Mouse (Mus musculus) bone marrow, adult 2 months (tissue): ENCODE measurements around the gene Cyp2d10. TPM values are rescaled to one million over a fixed set of nuclear protein-coding genes. Genes with fewer than 3 reads are reported as not detected.

Experiments used
- H3K27ac ChIP-seq: fragments of 200-500 bp; 2 replicates; pipeline ENCODE4 v1.5.1; 2012; ENCODE audit warnings: low read depth, mild to moderate bottlenecking, control low read depth, inconsistent platforms, low read length; ENCODE audit not compliant: control insufficient read depth, poor library complexity, insufficient read depth
- H3K4me1 ChIP-seq: fragments of 200-500 bp; 2 replicates; pipeline ENCODE4 v1.6.1; 2011; ENCODE audit warnings: low read length; ENCODE audit not compliant: control insufficient read depth, insufficient read depth
- H3K4me3 ChIP-seq: fragments of 200-500 bp; replicated peaks from 2 replicates; pipeline ENCODE3; 2011; ENCODE audit warnings: mild to moderate bottlenecking, low read depth, low read length, control low read depth; ENCODE audit not compliant: control insufficient read depth
- CTCF ChIP-seq: fragments of 200-500 bp; IDR thresholded peaks from 2 replicates; pipeline ENCODE4 v1.5.1; 2011; ENCODE audit warnings: low read length, control low read depth; ENCODE audit not compliant: control insufficient read depth, insufficient read depth
- POLR2A ChIP-seq: fragments of 200-500 bp; IDR thresholded peaks from 2 replicates; pipeline ENCODE4 v1.6.1; 2011; ENCODE audit warnings: low read depth, mild to moderate bottlenecking, control low read depth, low read length, borderline replicate concordance; ENCODE audit not compliant: control insufficient read depth
- WGBS: fragments of 180-500 bp; shearing (Covaris S2); methylation state at CpG from one replicate; pipeline ENCODE4 v1.1.7; 2018; 5-methylcytosine and 5-hydroxymethylcytosine counted together
- polyA plus RNA-seq: library from polyadenylated mRNA; stranded (reverse); fragments of >200 nt; gene quantifications from 2 replicates; pipeline ENCODE4 v1.2.4, GENCODE M21; 2011; ENCODE audit warnings: low replicate concordance; ENCODE audit not compliant: missing spikeins, insufficient read depth, insufficient read length

Gene Cyp2d10
- polyA plus RNA-seq, 1 experiment: 1.4 TPM

DNA sequence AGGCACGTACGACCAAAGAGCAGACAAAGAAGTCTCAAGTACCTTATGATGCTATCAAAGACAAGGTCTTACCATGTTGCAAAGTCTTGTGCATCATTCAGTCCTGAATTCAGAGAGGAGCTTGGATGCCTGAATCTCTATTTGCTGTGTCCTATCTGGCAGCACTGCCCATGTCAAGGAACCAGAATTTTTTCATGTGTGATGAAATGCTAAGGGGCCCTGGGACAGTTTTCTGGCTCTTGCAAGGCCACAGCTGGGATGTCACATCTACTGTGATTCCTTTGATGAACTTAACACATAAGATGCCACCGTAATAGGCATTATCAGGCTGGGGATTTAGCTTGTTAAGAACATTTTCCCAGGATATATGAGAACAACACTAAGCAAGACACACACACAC, 28.0 kb upstream of the Cyp2d10 start:
- TF ChIP-seq CTCF: no peak
- TF ChIP-seq POLR2A: no peak
- no peak overlapping the region for H3K4me3 ChIP-seq
- H3K4me1 ChIP-seq: no peaks in the 10 kb centered on the region; the same call in 1 of the 2 replicates
- 70% methylated on average over 3 of the region's 3 CpGs for WGBS
- H3K27ac ChIP-seq: no peak overlapping the region

DNA sequence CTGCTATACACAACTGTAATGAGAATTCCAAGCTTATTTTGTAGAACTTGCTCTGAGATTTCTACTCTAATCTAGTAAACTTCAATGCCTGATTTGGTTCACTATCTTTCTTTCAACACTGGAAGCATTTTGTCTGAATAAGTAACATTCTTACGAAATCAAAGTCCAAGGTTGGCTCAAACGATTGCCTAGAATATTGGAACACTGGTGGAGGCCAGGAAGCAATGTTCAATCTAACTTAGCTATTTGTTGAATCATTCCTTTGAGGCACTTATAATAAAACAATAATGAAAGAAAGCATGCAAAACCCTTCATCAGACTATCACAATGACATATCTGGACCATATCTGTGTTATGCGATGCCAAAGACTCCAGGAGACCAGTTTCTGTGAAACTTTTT, 27.5 kb upstream of the Cyp2d10 start:
- Histone ChIP-seq H3K4me3 (no peak overlapping the region), H3K27ac (no peak overlapping the region), H3K4me1 (no peaks in the 10 kb centered on the region; the same call in 1 of the 2 replicates)
- TF ChIP-seq CTCF: no peak
- no peak for TF ChIP-seq POLR2A
- 79% methylated on average over 3 of the region's 3 CpGs for WGBS

- no peak overlapping the region for H3K4me3 ChIP-seq
- no peaks in the 10 kb centered on the region; the same call in 1 of the 2 replicates for H3K4me1 ChIP-seq
- H3K27ac ChIP-seq: no peak overlapping the region
- TF ChIP-seq CTCF (no peak), POLR2A (no peak)
- WGBS: 92% methylated on average over 3 of the region's 3 CpGs
Measured at GRCm38 (mm10) chr15:82433621-82434020, 26.6 kb upstream of the Cyp2d10 start.

DNA sequence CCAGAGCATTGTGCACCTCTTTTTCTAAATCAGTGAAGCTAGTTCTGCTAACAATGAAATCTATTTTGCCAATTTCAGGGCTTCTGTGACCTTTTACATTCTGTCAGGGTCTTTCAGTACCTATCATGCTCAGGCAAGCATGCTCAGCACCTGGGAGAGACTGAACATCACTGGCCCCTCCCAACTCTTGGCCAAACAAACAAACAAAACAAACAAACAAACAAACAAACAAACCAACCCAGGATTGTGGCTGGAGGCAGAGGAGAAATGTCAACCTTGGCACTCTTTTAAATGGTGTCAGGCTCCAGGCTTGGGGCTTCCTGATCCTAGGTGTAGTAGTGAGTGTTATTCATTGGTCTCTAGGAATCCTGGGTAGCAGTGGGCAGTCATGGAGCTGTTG, 26.1 kb upstream of the Cyp2d10 start, which contains the start of gene Cyp2d9:
TSS of gene Cyp2d9 (plus strand) at position 301 of the 400 bp plus-strand sequence.
- Histone ChIP-seq H3K4me1 (no peaks in the 10 kb centered on the region; the same call in 1 of the 2 replicates), H3K4me3 (no peak within 1 kb of the TSS), H3K27ac (no peak within 1 kb of the TSS)
- TF ChIP-seq CTCF: no peak
- TF ChIP-seq POLR2A: no peak

GRCm38 (mm10) chr15:82423471-82423870, 16.5 kb upstream of the Cyp2d10 start:
- Histone ChIP-seq H3K4me3 (no peak overlapping the region), H3K4me1 (no peaks in the 10 kb centered on the region), H3K27ac (no peak overlapping the region)
- 69% methylated on average over 3 of the region's 3 CpGs for WGBS
- no peak for TF ChIP-seq POLR2A
- no peak for TF ChIP-seq CTCF

DNA sequence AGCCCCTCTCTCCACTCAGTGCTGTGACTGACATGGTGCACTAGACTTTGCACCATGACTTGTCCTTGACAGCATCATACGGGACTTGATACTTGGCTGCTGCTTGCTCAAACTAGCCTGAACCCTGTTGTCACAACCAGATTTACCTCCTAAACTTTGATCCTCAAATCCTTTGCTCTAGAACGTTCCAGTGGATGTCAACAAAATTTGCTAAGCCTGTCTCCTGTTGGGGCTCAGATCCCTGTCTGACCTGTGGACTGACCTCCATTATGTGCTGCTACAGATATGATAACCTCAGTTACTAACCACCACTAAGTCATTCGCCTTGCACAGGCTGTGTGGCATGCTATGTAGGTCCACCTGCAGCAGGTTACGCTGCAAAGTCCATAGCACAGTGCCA, 15.9 kb upstream of the Cyp2d10 start:
- H3K4me3 ChIP-seq: no peak overlapping the region

GRCm38 (mm10) chr15:82418616-82419015, 11.6 kb upstream of the Cyp2d10 start:
- Histone ChIP-seq H3K4me3 (no peak overlapping the region), H3K27ac (no peak overlapping the region), H3K4me1 (no peaks in the 10 kb centered on the region)
- 82% methylated on average over 1 of the region's 1 CpGs for WGBS
- TF ChIP-seq POLR2A (no peak), CTCF (no peak)

More for the DNA sequence above, 15.9 kb upstream of the Cyp2d10 start:
- Histone ChIP-seq H3K4me1 (no peaks in the 10 kb centered on the region), H3K27ac (no peak overlapping the region)
- no peak for TF ChIP-seq POLR2A
- no peak for TF ChIP-seq CTCF
- WGBS: 73% methylated on average over 4 of the region's 4 CpGs

- Histone ChIP-seq H3K27ac (no peak overlapping the region; the same call in 1 of the 2 replicates), H3K4me1 (no peaks in the 10 kb centered on the region), H3K4me3 (no peak overlapping the region)
- WGBS: 39% methylated on average over 16 of the region's 16 CpGs
- TF ChIP-seq CTCF (peak; percentile 86), POLR2A (no peak)
Measured at GRCm38 (mm10) chr15:82416797-82417789, 10.1 kb upstream of the Cyp2d10 start.
